Mouse (Mus musculus): Measurements from ENCODE around the gene Gm17018.

- TF ChIP-seq CTCF (conservative IDR thresholded peaks at IDR 0.05; ENCODE audit: insufficient read depth, insufficient read length, low read depth, low read length) (no peak), POLR2A (IDR thresholded peaks at IDR 0.05; ENCODE audit: low read depth, low read length) (no peak)
Observed at GRCm38 (mm10) chr19:45573033-45573432, 12.6 kb downstream of the Gm17018 start.
